Mouse (Mus musculus): Measurements from ENCODE around the gene Prdm16. TPM values are rescaled to one million over a fixed set of nuclear protein-coding genes. Genes with fewer than 3 reads are reported as not detected.

Gene Prdm16
- polyA plus RNA-seq, 1 experiment from 2014 or later = 19.4 TPM

DNA sequence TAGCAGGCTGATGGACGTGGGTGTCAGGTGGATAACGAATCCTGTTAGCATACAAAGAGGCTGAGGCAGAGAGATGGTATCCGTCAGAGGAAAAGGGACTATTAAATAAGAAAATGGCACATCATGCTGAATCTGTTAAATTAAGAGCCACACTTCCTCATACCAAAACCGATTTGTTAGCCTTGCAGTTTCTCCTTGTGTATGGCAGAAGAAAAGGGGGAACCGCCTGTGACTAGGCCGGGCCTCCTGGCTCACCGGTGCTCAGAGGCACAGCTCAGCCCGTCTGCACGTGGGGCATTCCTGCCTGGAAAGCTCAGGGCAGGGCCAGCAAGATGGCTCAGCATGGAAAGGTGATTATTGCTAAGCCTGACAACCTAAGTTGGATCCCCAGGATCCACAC, 171.6 kb downstream of the Prdm16 start:
- DNase-seq = no peak
- H3K4me1 ChIP-seq (ENCODE audit: insufficient read depth) = no peaks in the 10 kb centered on the region
- H3K4me2 ChIP-seq = no peak overlapping the region
- ATAC-seq (ENCODE audit: insufficient read depth) = no peak
- no peaks in the 10 kb centered on the region for H3K36me3 ChIP-seq (ENCODE audit: insufficient read depth)
- H3K9ac ChIP-seq = no peak overlapping the region
- H3K4me3 ChIP-seq (ENCODE audit: low read depth, low read length) = no peak overlapping the region
- H3K27ac ChIP-seq (ENCODE audit: low read depth) = no peak overlapping the region
- TF ChIP-seq CTCF (IDR thresholded peaks at IDR 0.05; ENCODE audit: low read depth) = no peak
- H3K9me3 ChIP-seq (ENCODE audit: low read depth, low read length) = no peaks in the 10 kb centered on the region
- no peaks in the 10 kb centered on the region for H3K27me3 ChIP-seq (ENCODE audit: insufficient read depth, low read length)
- 67% methylated on average over 9 of the region's 9 CpGs for WGBS

DNA sequence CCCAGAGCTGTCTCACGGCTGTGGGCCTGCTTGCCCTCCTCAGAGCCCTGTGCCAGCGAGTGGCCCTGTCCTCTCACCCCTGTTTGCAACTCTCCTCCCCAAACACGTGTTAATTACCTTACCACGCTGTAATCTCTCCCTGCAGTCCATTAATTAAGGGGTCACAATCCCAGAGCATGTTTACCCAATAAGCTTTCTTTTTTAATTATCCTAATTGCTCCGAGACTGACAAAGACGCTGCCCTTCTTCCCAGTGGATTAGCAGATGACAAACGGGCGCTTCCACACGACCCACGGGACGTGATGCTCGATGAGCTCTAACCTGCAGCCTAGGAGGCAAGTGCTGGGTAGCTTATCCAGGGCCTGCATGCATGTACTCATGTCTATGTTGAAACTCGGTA, 176.7 kb downstream of the Prdm16 start:
- H3K27ac ChIP-seq (ENCODE audit: low read depth) = no peak overlapping the region
- H3K27me3 ChIP-seq (ENCODE audit: insufficient read depth, low read length) = no peaks in the 10 kb centered on the region
- TF ChIP-seq CTCF (IDR thresholded peaks at IDR 0.05; ENCODE audit: low read depth) = no peak
- H3K9ac ChIP-seq = no peak overlapping the region
- H3K9me3 ChIP-seq (ENCODE audit: low read depth, low read length) = no peaks in the 10 kb centered on the region
- ATAC-seq (ENCODE audit: insufficient read depth) = no peak
- H3K4me2 ChIP-seq = no peak overlapping the region
- no peaks in the 10 kb centered on the region for H3K36me3 ChIP-seq (ENCODE audit: insufficient read depth)
- H3K4me3 ChIP-seq (ENCODE audit: low read depth, low read length) = no peak overlapping the region
- no peaks in the 10 kb centered on the region for H3K4me1 ChIP-seq (ENCODE audit: insufficient read depth)
- no peak for DNase-seq
- 66% methylated on average over 13 of the region's 13 CpGs for WGBS

DNA sequence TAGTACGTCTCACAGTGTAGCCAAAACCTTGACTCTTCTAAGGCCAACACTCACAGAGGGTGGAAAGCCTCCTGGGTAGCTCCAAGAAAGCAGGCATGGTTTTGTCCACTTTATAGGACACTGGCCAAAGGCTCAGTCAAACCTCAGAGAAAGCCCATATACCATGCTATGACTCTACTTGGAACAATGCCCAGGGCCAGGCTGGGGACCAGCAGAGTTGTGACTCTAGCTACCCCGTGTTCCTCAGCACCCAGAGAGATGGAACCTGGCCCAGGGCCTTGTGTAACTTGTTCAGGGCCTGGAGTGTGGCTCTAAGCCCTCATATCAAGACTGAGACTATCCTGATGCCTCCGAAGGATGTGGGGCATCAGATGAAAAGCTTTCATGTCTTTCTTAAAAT, 178.9 kb downstream of the Prdm16 start:
- no peak for TF ChIP-seq CTCF (IDR thresholded peaks at IDR 0.05; ENCODE audit: low read depth)
- 81% methylated on average over 3 of the region's 3 CpGs for WGBS
- Histone ChIP-seq H3K27me3 (ENCODE audit: insufficient read depth, low read length) (no peaks in the 10 kb centered on the region), H3K4me2 (no peak overlapping the region), H3K9me3 (ENCODE audit: low read depth, low read length) (no peaks in the 10 kb centered on the region), H3K9ac (no peak overlapping the region), H3K4me1 (ENCODE audit: insufficient read depth) (no peaks in the 10 kb centered on the region), H3K4me3 (ENCODE audit: low read depth, low read length) (no peak overlapping the region), H3K27ac (ENCODE audit: low read depth) (no peak overlapping the region), H3K36me3 (ENCODE audit: insufficient read depth) (no peaks in the 10 kb centered on the region)
- ATAC-seq (ENCODE audit: insufficient read depth) (no peak), DNase-seq (no peak)

DNA sequence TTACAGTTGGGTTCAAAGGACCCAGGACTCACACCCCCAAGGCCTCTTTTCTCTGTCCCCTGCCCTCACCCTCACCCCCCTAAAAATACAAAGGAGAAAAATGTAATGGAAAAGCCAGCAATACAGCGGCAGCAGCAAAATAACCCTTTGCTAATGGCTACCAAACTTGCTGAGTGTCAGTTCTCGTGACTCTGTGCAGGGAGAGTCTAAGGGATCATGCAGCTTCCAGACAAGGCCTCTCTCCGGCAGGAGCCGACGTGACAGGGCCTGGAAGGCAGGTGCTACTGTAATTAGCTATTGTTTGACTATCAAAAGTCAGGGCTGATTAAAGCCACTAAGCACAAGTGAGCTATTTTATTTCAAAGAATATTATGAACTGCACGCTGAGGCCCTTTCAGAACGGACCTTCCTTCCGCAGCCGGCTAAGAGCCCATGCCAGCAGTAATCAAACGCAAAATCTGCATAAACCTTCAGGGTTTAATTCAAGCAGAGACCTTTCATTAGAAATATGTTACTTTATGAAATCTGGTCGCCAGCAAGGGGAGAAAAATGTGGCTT, 180.3 kb downstream of the Prdm16 start:
- Histone ChIP-seq H3K27ac (ENCODE audit: low read depth) (no peak overlapping the region), H3K27me3 (ENCODE audit: insufficient read depth, low read length) (no peaks in the 10 kb centered on the region)
- TF ChIP-seq CTCF (IDR thresholded peaks at IDR 0.05; ENCODE audit: low read depth) = no peak

DNA sequence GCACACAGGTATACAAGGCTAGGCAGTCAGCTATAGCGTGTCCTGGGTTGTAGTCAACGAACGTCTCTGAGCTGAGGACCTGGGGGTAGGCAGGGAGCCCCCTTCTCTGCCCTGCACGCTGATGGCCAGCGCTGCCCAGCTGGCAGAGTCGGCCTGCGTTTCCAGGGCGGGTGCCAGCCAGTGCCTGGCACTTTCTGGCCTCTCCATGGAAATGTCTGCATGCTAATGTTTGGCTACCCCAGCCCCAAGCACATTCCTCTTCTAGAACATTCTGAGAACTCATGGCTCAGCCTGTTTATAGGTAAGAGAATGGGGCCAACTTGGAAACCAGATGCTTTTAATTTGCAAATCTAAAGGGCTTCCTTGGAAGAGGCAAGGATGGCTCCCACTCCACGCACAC, 186.2 kb downstream of the Prdm16 start:
- ATAC-seq (ENCODE audit: insufficient read depth) (no peak), DNase-seq (no peak)
- no peaks in the 10 kb centered on the region for H3K9me3 ChIP-seq (ENCODE audit: low read depth, low read length)
- no peak overlapping the region for H3K9ac ChIP-seq
- H3K4me3 ChIP-seq (ENCODE audit: low read depth, low read length) = no peak overlapping the region
- H3K27me3 ChIP-seq (ENCODE audit: insufficient read depth, low read length) = peaks cover 4% of the 10 kb centered on the region; the same call in 1 of the 2 replicates
- WGBS = 88% methylated on average over 9 of the region's 9 CpGs
- no peaks in the 10 kb centered on the region for H3K4me1 ChIP-seq (ENCODE audit: insufficient read depth)
- H3K36me3 ChIP-seq (ENCODE audit: insufficient read depth) = no peaks in the 10 kb centered on the region
- TF ChIP-seq CTCF (IDR thresholded peaks at IDR 0.05; ENCODE audit: low read depth) = no peak
- H3K4me2 ChIP-seq = no peak overlapping the region
- no peak overlapping the region for H3K27ac ChIP-seq (ENCODE audit: low read depth)

More for the DNA sequence above, 180.3 kb downstream of the Prdm16 start:
- H3K9me3 ChIP-seq (ENCODE audit: low read depth, low read length) = no peaks in the 10 kb centered on the region
- ATAC-seq (ENCODE audit: insufficient read depth) = no peak
- H3K4me1 ChIP-seq (ENCODE audit: insufficient read depth) = no peaks in the 10 kb centered on the region
- WGBS = 64% methylated on average over 11 of the region's 11 CpGs
- H3K36me3 ChIP-seq (ENCODE audit: insufficient read depth) = no peaks in the 10 kb centered on the region
- no peak overlapping the region for H3K4me3 ChIP-seq (ENCODE audit: low read depth, low read length)
- no peak overlapping the region for H3K9ac ChIP-seq
- no peak overlapping the region for H3K4me2 ChIP-seq
- DNase-seq = no peak

DNA sequence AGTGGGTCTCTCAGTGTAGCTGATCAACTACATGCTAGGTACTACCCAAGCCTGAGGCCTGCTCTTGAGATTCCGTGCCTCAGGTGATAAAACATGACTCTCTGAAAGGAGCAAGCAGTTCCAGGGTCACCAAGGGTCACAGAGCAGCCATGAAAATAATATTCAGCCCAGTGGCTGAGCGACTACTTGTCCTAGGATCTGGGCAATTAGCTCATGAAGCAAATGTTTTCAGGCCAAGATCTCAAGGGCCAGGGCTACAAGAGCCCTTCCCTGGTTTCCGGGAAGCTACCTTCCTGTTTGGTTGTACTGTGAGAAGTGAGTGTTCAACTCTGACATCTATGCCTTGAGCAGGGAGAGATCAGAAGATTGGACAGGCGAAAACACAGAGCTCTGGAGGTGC, 186.6 kb downstream of the Prdm16 start:
- WGBS = 72% methylated on average over 4 of the region's 4 CpGs
- Histone ChIP-seq H3K9me3 (ENCODE audit: low read depth, low read length) (no peaks in the 10 kb centered on the region), H3K27me3 (ENCODE audit: insufficient read depth, low read length) (peaks cover 4% of the 10 kb centered on the region; the same call in 1 of the 2 replicates), H3K4me2 (no peak overlapping the region), H3K4me1 (ENCODE audit: insufficient read depth) (no peaks in the 10 kb centered on the region), H3K9ac (no peak overlapping the region), H3K27ac (ENCODE audit: low read depth) (no peak overlapping the region), H3K4me3 (ENCODE audit: low read depth, low read length) (no peak overlapping the region), H3K36me3 (ENCODE audit: insufficient read depth) (no peaks in the 10 kb centered on the region)
- ATAC-seq (ENCODE audit: insufficient read depth) (no peak), DNase-seq (no peak)
- no peak for TF ChIP-seq CTCF (IDR thresholded peaks at IDR 0.05; ENCODE audit: low read depth)

DNA sequence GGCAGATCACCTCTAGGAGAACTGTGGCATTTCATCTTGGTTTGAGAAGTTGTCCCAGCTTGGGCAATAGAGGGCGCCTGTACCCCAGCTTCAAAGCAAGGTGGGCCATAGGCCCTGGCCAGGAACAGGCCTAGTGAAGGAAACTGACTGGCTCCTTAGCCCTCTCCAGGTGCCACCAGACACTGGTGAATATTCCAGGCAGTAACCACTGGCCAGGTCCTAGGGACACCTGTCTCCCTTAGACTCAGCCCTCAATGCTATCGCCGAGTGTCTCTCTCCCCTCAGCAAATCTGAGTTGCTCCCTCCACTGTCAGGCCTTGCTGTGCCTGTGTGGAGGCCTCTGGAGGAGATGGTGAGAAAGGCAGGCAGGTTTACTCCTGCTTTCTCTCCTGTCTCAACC, 187.3 kb downstream of the Prdm16 start:
- TF ChIP-seq CTCF (IDR thresholded peaks at IDR 0.05; ENCODE audit: low read depth) = peak; percentile 66
- ATAC-seq (ENCODE audit: insufficient read depth) (peak; percentile 52; the same call in 1 of the 2 replicates), DNase-seq (peak; percentile 71)
- Histone ChIP-seq H3K4me1 (ENCODE audit: insufficient read depth) (no peaks in the 10 kb centered on the region), H3K27ac (ENCODE audit: low read depth) (no peak overlapping the region), H3K4me3 (ENCODE audit: low read depth, low read length) (no peak overlapping the region), H3K27me3 (ENCODE audit: insufficient read depth, low read length) (peaks cover 4% of the 10 kb centered on the region; the same call in 1 of the 2 replicates), H3K9me3 (ENCODE audit: low read depth, low read length) (no peaks in the 10 kb centered on the region), H3K9ac (no peak overlapping the region), H3K36me3 (ENCODE audit: insufficient read depth) (no peaks in the 10 kb centered on the region), H3K4me2 (no peak overlapping the region)
- WGBS = 18% methylated on average over 3 of the region's 3 CpGs
